Mouse (Mus musculus) erythroblast, adult 5-6 weeks (primary cell): ENCODE measurements around the gene Nr2f6. TPM values are rescaled to one million over a fixed set of nuclear protein-coding genes. Genes with fewer than 3 reads are reported as not detected.
"Not testable (repeated sequence)": the region's sequence is repeated elsewhere in the genome, so short reads cannot be mapped to it uniquely, and the experiment has no call there.

Source experiments
- ATAC-seq: replicated peaks from 2 replicates; pipeline ENCODE4 v1.8.0; 2016; ENCODE audit warnings: moderate number of reproducible peaks, mild to moderate bottlenecking, moderate TSS enrichment, inconsistent platforms; ENCODE audit not compliant: poor library complexity, low FRiP score, severe bottlenecking
- total RNA-seq, 2 experiments: library from RNA; stranded (forward) in 1 of 2; stranded (reverse) in 1 of 2; fragments of 150-400 nt in 1 of 2; fragments of 200-764, 138-1000 nt in 1 of 2; gene quantifications; 2 replicates each; pipeline versions ENCODE4 v1.2.3 to v1.2.4; 2015 to 2017; ENCODE audit warnings: low replicate concordance in 2 of 2

The Nr2f6 gene
- total RNA-seq, 2 experiments from 2014 or later: 0.94 to 6.9 TPM

DNA sequence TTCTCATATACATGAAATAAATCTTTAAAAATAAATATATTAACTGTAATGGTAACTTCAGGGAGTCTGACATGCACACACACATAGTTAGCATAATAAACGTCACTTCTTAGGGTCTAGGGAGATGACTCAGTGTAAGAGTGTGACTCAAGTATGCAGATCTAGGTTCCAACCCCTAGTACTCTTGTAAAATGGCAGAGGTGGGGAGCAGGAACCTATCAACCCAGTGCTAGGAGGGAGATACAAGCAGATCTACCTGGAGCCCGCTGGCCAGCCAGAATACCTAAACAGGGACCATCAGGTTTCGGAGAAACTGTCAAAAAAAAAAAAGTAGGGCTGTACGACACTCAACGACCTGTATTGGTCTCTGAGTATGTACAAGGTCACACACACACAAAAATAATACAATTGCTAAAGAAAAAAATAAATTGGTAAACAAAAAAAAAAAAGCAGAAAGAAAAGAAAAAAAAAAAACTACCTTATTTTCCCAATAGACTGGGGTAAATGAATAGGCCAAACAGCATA, 11.0 kb downstream of the Nr2f6 start:
- ATAC-seq: no peak

- ATAC-seq: no peak
Measured at GRCm38 (mm10) chr8:71369040-71369718, 12.6 kb downstream of the Nr2f6 start.

DNA sequence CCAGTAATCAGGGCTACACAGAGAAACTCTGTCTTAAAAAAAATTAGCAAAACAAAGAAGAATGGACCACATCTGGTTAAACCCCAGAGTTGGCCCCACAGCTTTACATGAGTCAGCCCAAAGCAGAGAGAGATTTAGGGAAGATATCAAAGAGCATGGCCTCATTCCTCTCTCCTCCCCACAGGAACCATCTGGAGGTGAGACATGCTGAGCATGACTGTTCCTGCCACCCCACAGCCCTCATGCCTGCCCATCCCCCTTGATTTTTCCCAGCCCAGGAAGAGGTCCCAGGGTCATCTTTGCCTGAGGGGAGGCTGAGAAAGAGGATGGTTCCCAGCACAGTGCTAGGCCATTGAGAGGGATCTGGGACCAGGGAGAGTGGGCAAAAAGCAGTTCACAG, 13.4 kb downstream of the Nr2f6 start:
- no peak for ATAC-seq

DNA sequence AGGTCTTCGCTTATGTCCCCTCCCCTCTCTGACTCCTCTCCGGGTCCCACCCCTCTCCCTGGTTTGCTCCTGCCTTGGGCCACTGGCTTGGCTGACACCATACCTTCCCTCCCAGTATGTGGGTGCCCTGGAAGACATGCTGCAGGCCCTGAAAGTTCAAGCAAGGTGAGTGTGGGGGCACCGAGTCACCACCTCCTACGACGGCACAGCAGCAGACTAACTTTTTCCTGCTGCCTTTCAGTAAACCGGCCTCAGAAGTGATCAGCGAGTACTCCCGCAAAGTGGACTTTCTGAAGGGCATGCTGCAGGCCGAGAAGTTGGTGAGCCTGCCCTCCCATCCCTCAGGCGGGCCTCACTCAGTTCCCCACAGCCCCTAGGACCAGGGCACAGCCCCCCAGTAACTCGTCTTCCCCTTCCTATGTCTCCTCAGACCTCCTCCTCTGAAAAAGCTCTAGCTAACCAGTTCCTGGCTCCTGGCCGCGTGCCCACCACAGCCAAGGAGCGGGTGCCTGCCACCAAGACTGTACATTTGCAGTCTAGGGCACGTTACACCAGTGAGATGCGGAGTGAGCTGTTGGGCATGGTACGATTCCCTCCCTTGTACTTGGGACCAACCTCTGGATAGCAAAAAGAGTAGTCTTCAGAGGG, 14.1 kb downstream of the Nr2f6 start:
- no peak for ATAC-seq

- ATAC-seq: peak; percentile 82
Measured at GRCm38 (mm10) chr8:71366771-71367528, 14.8 kb downstream of the Nr2f6 start, which contains the start of gene Use1. Gene Use1 (plus strand): TSS chr8:71366848.

DNA sequence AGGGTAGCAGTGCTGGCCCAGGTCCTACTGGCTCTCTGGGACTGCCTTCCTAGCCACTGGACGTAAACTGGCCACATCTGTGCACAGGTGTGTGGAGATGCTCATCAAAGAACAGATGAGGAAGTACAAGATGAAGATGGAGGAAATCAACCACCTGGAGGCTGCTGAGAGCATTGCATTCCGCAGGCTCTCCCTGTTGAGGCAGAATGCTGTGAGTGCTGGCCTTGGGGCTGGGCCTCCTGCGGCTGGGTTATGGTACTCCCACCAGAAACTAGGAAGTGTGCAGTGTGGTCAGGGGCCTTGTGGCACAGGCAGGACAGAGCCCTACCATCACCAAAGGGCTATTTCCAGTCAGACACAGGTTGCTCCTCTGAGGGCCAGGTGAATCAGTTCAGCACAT, 23.7 kb downstream of the Nr2f6 start:
- ATAC-seq: no peak

GRCm38 (mm10) chr8:71351520-71351919, 30.2 kb downstream of the Nr2f6 start:
- ATAC-seq: no peak

- ATAC-seq: no peak
Measured at GRCm38 (mm10) chr8:71351117-71351516, 30.6 kb downstream of the Nr2f6 start.

DNA sequence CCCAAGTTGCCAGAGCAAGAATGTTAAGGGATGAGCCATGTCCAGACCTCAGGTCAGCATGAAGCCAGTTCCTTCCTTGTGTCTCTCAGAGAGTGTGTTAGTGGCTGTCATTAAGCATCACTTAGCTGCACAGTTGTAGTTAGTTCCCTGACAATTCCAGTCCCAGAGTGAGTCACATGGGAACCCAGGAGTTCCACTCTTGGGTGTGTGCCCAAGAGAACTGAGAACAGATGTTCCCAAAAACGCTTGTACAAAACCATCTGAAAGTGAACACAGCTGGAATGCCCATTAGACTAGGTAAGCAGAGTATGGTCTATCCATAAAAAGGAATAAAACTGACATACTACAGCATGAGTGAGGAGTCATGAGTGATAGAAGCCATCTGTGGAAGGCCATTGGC, 35.2 kb downstream of the Nr2f6 start:
- ATAC-seq: no peak

- no peak for ATAC-seq
Measured at GRCm38 (mm10) chr8:71340625-71341024, 41.1 kb downstream of the Nr2f6 start.

GRCm38 (mm10) chr8:71337834-71338233, 43.9 kb downstream of the Nr2f6 start:
- ATAC-seq: not testable (repeated sequence)

- peak; percentile 62 for ATAC-seq
Measured at GRCm38 (mm10) chr8:71324848-71325247, 56.9 kb downstream of the Nr2f6 start.

Other genes starting within 250 kb of the Nr2f6 start
- 8.1 and 13.6 TPM in 2 replicates for gene Myo9b, start 109.2 kb downstream of the Nr2f6 start, total RNA-seq (2015; ENCODE audit: low replicate concordance)
- gene Myo9b, start 109.2 kb downstream of the Nr2f6 start, total RNA-seq (2017; ENCODE audit: low replicate concordance): 14.5 and 22.6 TPM in 2 replicates
- gene Haus8, start 109.0 kb downstream of the Nr2f6 start, total RNA-seq (2015; ENCODE audit: low replicate concordance): 10.8 and 12.7 TPM in 2 replicates
- 20.8 and 32.6 TPM in 2 replicates for gene Haus8, start 109.0 kb downstream of the Nr2f6 start, total RNA-seq (2017; ENCODE audit: low replicate concordance)
- gene Use1, start 15.1 kb downstream of the Nr2f6 start, total RNA-seq (2015; ENCODE audit: low replicate concordance): 35.2 and 37.4 TPM in 2 replicates
- gene Use1, start 15.1 kb downstream of the Nr2f6 start, total RNA-seq (2017; ENCODE audit: low replicate concordance): 34.8 and 38.3 TPM in 2 replicates
- 2.1 and 4.0 TPM in 2 replicates for gene Ocel1, start 10.7 kb downstream of the Nr2f6 start, total RNA-seq (2015; ENCODE audit: low replicate concordance)
- gene Ocel1, start 10.7 kb downstream of the Nr2f6 start, total RNA-seq (2017; ENCODE audit: low replicate concordance): 2.6 and 3.2 TPM in 2 replicates
- not detected in 2 replicates for gene Ushbp1, start 13.8 kb upstream of the Nr2f6 start, total RNA-seq (2015; ENCODE audit: low replicate concordance)
- not detected in 2 replicates for gene Ushbp1, start 13.8 kb upstream of the Nr2f6 start, total RNA-seq (2017; ENCODE audit: low replicate concordance)
- gene Babam1, start 14.9 kb upstream of the Nr2f6 start, total RNA-seq (2015; ENCODE audit: low replicate concordance): 31.9 and 60.8 TPM in 2 replicates
- gene Babam1, start 14.9 kb upstream of the Nr2f6 start, total RNA-seq (2017; ENCODE audit: low replicate concordance): 29.0 and 35.2 TPM in 2 replicates
- 8.2 and 10.8 TPM in 2 replicates for gene Ankle1, start 24.1 kb upstream of the Nr2f6 start, total RNA-seq (2015; ENCODE audit: low replicate concordance)
- gene Ankle1, start 24.1 kb upstream of the Nr2f6 start, total RNA-seq (2017; ENCODE audit: low replicate concordance): 35.5 and 44.7 TPM in 2 replicates
- gene Abhd8, start 81.7 kb upstream of the Nr2f6 start, total RNA-seq (2015; ENCODE audit: low replicate concordance): 0.58 and 0.63 TPM in 2 replicates
- gene Abhd8, start 81.7 kb upstream of the Nr2f6 start, total RNA-seq (2017; ENCODE audit: low replicate concordance): 2.2 and 3.5 TPM in 2 replicates
- gene Mrpl34, start 83.0 kb upstream of the Nr2f6 start, total RNA-seq (2015; ENCODE audit: low replicate concordance): 1.9 and 20.9 TPM in 2 replicates
- 6.0 and 12.1 TPM in 2 replicates for gene Mrpl34, start 83.0 kb upstream of the Nr2f6 start, total RNA-seq (2017; ENCODE audit: low replicate concordance)
- 7.7 and 15.0 TPM in 2 replicates for gene Dda1, start 87.2 kb upstream of the Nr2f6 start, total RNA-seq (2015; ENCODE audit: low replicate concordance)
- gene Dda1, start 87.2 kb upstream of the Nr2f6 start, total RNA-seq (2017; ENCODE audit: low replicate concordance): 5.7 and 7.9 TPM in 2 replicates
- gene Ano8, start 104.0 kb upstream of the Nr2f6 start, total RNA-seq (2015; ENCODE audit: low replicate concordance): 0.21 TPM in 1 of 2 replicates, not detected in the other
- 0.14 TPM in 1 of 2 replicates, not detected in the other for gene Ano8, start 104.0 kb upstream of the Nr2f6 start, total RNA-seq (2017; ENCODE audit: low replicate concordance)
- 0.58 and 3.1 TPM in 2 replicates for gene Gtpbp3, start 106.1 kb upstream of the Nr2f6 start, total RNA-seq (2015; ENCODE audit: low replicate concordance)
- gene Gtpbp3, start 106.1 kb upstream of the Nr2f6 start, total RNA-seq (2017; ENCODE audit: low replicate concordance): 1.7 and 3.9 TPM in 2 replicates
- 0.84 TPM in 1 of 2 replicates, not detected in the other for gene Plvap, start 129.8 kb upstream of the Nr2f6 start, total RNA-seq (2015; ENCODE audit: low replicate concordance)
- 0.26 TPM in 1 of 2 replicates, not detected in the other for gene Plvap, start 129.8 kb upstream of the Nr2f6 start, total RNA-seq (2017; ENCODE audit: low replicate concordance)
- gene Ccdc194, start 143.8 kb upstream of the Nr2f6 start, total RNA-seq (2015; ENCODE audit: low replicate concordance): not detected in 2 replicates
- gene Ccdc194, start 143.8 kb upstream of the Nr2f6 start, total RNA-seq (2017; ENCODE audit: low replicate concordance): not detected in 2 replicates
- gene Bst2, start 155.5 kb upstream of the Nr2f6 start, total RNA-seq (2015; ENCODE audit: low replicate concordance): 5.6 and 7.7 TPM in 2 replicates
- gene Bst2, start 155.5 kb upstream of the Nr2f6 start, total RNA-seq (2017; ENCODE audit: low replicate concordance): 8.2 and 10.1 TPM in 2 replicates
- 11.3 and 18.6 TPM in 2 replicates for gene Mvb12a, start 161.0 kb upstream of the Nr2f6 start, total RNA-seq (2015; ENCODE audit: low replicate concordance)
- 5.0 and 9.1 TPM in 2 replicates for gene Mvb12a, start 161.0 kb upstream of the Nr2f6 start, total RNA-seq (2017; ENCODE audit: low replicate concordance)
- gene Tmem221, start 176.9 kb upstream of the Nr2f6 start, total RNA-seq (2015; ENCODE audit: low replicate concordance): not detected in 2 replicates
- gene Tmem221, start 176.9 kb upstream of the Nr2f6 start, total RNA-seq (2017; ENCODE audit: low replicate concordance): not detected in 2 replicates
- gene Nxnl1, start 184.6 kb upstream of the Nr2f6 start, total RNA-seq (2015; ENCODE audit: low replicate concordance): not detected in 2 replicates
- gene Nxnl1, start 184.6 kb upstream of the Nr2f6 start, total RNA-seq (2017; ENCODE audit: low replicate concordance): not detected in 2 replicates
- gene Slc27a1, start 186.9 kb upstream of the Nr2f6 start, total RNA-seq (2015; ENCODE audit: low replicate concordance): 0.42 and 1.2 TPM in 2 replicates
- 0.51 TPM in 1 of 2 replicates, not detected in the other for gene Slc27a1, start 186.9 kb upstream of the Nr2f6 start, total RNA-seq (2017; ENCODE audit: low replicate concordance)
- gene Pgls, start 210.2 kb upstream of the Nr2f6 start, total RNA-seq (2015; ENCODE audit: low replicate concordance): 24.0 and 27.4 TPM in 2 replicates
- 13.5 and 23.2 TPM in 2 replicates for gene Pgls, start 210.2 kb upstream of the Nr2f6 start, total RNA-seq (2017; ENCODE audit: low replicate concordance)
- not detected in 2 replicates for gene Fam129c, start 215.7 kb upstream of the Nr2f6 start, total RNA-seq (2015; ENCODE audit: low replicate concordance)
- gene Fam129c, start 215.7 kb upstream of the Nr2f6 start, total RNA-seq (2017; ENCODE audit: low replicate concordance): not detected in 2 replicates
- gene Colgalt1, start 229.0 kb upstream of the Nr2f6 start, total RNA-seq (2015; ENCODE audit: low replicate concordance): 9.8 and 19.9 TPM in 2 replicates
- gene Colgalt1, start 229.0 kb upstream of the Nr2f6 start, total RNA-seq (2017; ENCODE audit: low replicate concordance): 9.6 and 10.8 TPM in 2 replicates